Mouse (Mus musculus): ENCODE measurements around the gene Immp2l. TPM values are rescaled to one million over a fixed set of nuclear protein-coding genes. Genes with fewer than 3 reads are reported as not detected.
A peak's percentile ranks its signal among the peaks of the same experiment; 100 is the strongest.

Gene Immp2l
- polyA plus RNA-seq, 1 experiment from 2014 or later, result 6.9 TPM

DNA sequence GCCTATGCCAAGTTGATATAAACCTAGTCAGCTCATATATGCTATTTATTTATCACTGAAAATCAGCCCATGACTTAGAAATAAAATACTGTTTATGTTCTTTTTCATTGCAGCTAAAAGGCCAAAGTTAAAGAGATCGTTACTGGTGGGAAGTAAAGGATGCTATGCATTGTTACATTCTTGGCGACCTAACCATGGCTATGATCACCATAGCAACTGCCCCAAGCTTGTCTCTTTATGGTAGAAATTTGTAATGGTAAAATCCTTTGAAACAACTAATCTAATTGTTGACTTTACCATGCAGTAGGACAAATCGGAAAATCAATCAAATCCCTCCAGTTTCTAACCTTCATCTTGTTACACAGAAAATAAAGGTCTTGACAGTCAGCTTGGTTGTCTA is 644.4 kb downstream of the Immp2l start:
- no peak overlapping the region for H3K9ac ChIP-seq (replicated peaks; ENCODE audit: low read depth, low read length)
- ATAC-seq, result no peak
- H3K9me3 ChIP-seq (ENCODE audit: control insufficient read depth, low read length), result no peaks in the 10 kb centered on the region
- 31% methylated on average over 3 of the region's 3 CpGs for WGBS
- no peaks in the 10 kb centered on the region for H3K27me3 ChIP-seq (replicated peaks; ENCODE audit: control insufficient read depth, insufficient read depth, low read length)
- H3K4me1 ChIP-seq (replicated peaks; ENCODE audit: control insufficient read depth, insufficient read depth, low read length), result no peaks in the 10 kb centered on the region
- H3K4me3 ChIP-seq (replicated peaks; ENCODE audit: low read length), result no peak overlapping the region
- H3K4me2 ChIP-seq (ENCODE audit: low read length), result no peak overlapping the region
- no peak overlapping the region for H3K27ac ChIP-seq (ENCODE audit: low read length)
- H3K36me3 ChIP-seq (ENCODE audit: control insufficient read depth, insufficient read depth), result no peaks in the 10 kb centered on the region

DNA sequence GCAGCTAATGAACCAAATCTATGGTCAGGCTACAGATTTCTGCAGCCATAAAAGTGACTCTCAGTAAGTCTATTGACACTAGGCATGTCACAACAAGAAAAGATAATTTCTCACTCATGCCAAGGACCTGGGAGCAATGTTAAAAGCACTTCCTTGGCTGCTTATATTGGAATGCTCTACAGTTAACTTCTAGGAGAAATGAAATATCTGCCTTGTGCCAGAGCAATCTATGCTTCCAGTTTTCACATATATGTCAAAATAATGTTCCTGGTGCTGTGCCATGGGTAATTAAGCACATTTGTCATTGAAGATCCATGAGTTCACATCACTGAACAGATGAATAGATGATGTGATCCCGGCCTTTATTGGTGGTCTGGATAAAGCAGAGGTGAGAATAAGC is 645.6 kb downstream of the Immp2l start:
- WGBS, result 73% methylated on average over 1 of the region's 1 CpGs

DNA sequence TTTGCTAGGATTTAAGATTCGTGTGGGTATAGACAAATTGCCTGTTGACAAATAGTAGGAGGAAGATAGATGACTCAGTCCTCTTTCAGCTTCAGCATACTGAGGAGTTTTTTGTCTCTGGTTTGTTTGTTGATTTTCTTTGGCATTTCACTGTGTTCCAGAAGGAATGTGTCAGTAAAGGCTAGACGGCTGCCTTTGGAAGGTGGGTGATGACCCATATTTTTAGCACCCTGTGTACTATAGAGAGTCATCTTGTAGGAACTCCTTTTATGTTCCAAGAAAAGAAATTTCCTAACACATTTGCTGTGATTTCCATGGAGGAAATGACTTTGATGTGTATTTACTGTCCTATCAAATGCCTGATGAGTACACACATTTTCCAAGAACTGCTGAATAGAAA is 651.0 kb downstream of the Immp2l start:
- WGBS, result 79% methylated on average over 2 of the region's 2 CpGs
- H3K4me2 ChIP-seq (ENCODE audit: low read length), result no peak overlapping the region
- H3K36me3 ChIP-seq (ENCODE audit: control insufficient read depth, insufficient read depth), result no peaks in the 10 kb centered on the region
- H3K9me3 ChIP-seq (ENCODE audit: control insufficient read depth, low read length), result no peaks in the 10 kb centered on the region
- no peak for ATAC-seq
- H3K4me3 ChIP-seq (replicated peaks; ENCODE audit: low read length), result no peak overlapping the region
- H3K9ac ChIP-seq (replicated peaks; ENCODE audit: low read depth, low read length), result no peak overlapping the region
- no peaks in the 10 kb centered on the region for H3K4me1 ChIP-seq (replicated peaks; ENCODE audit: control insufficient read depth, insufficient read depth, low read length)
- no peak overlapping the region for H3K27ac ChIP-seq (ENCODE audit: low read length)
- no peaks in the 10 kb centered on the region for H3K27me3 ChIP-seq (replicated peaks; ENCODE audit: control insufficient read depth, insufficient read depth, low read length)

More for the DNA sequence above, 645.6 kb downstream of the Immp2l start:
- Histone ChIP-seq H3K9me3 (ENCODE audit: control insufficient read depth, low read length) (no peaks in the 10 kb centered on the region), H3K27me3 (replicated peaks; ENCODE audit: control insufficient read depth, insufficient read depth, low read length) (no peaks in the 10 kb centered on the region), H3K4me2 (ENCODE audit: low read length) (no peak overlapping the region), H3K4me1 (replicated peaks; ENCODE audit: control insufficient read depth, insufficient read depth, low read length) (no peaks in the 10 kb centered on the region), H3K4me3 (replicated peaks; ENCODE audit: low read length) (no peak overlapping the region), H3K27ac (ENCODE audit: low read length) (no peak overlapping the region), H3K36me3 (ENCODE audit: control insufficient read depth, insufficient read depth) (no peaks in the 10 kb centered on the region), H3K9ac (replicated peaks; ENCODE audit: low read depth, low read length) (no peak overlapping the region)
- no peak for ATAC-seq

DNA sequence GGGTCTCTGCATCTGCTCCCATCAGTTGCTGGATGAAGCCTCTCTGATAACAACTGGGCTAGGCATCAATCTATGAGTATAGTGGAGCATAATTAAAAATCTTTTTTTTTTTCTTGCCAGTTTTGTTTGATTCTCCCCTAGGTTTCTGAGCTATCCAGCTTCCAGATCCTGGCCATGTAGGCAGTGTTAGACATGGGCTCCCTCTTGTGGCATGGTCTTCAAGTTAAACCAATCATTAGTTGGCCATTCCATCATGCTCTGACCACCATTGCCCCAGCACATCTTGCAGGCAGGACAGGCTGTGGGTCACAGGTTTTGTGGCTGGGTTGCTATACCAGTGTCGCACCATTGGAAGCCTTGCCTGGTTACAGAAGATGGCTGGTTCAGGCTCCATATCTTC is 656.3 kb downstream of the Immp2l start:
- no peak for ATAC-seq
- Histone ChIP-seq H3K4me2 (ENCODE audit: low read length) (no peak overlapping the region), H3K4me1 (replicated peaks; ENCODE audit: control insufficient read depth, insufficient read depth, low read length) (no peaks in the 10 kb centered on the region), H3K4me3 (replicated peaks; ENCODE audit: low read length) (no peak overlapping the region), H3K9ac (replicated peaks; ENCODE audit: low read depth, low read length) (no peak overlapping the region), H3K27ac (ENCODE audit: low read length) (no peak overlapping the region), H3K36me3 (ENCODE audit: control insufficient read depth, insufficient read depth) (no peaks in the 10 kb centered on the region), H3K27me3 (replicated peaks; ENCODE audit: control insufficient read depth, insufficient read depth, low read length) (no peaks in the 10 kb centered on the region), H3K9me3 (ENCODE audit: control insufficient read depth, low read length) (no peaks in the 10 kb centered on the region)
- 96% methylated on average over 1 of the region's 1 CpGs for WGBS

DNA sequence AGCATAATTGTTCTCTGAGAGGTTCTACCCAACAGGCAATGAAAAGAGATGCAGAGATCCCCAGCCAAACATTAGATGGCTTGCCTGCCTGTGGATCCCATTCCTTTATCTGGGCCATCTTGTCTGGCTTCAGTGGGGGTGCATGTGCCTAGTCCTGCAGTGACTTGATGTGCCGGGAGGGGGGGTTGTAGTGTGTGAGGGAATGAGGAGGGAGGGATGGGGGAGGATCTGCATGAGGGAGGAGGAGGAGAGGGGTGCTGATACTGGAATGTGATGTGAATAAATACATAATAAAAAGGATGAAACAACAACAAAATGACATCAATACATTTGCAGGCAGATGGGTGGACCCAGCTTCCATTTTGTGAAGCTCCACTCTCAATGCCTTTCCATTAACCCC is 658.3 kb downstream of the Immp2l start:
- H3K4me1 ChIP-seq (replicated peaks; ENCODE audit: control insufficient read depth, insufficient read depth, low read length), result no peaks in the 10 kb centered on the region
- no peaks in the 10 kb centered on the region for H3K9me3 ChIP-seq (ENCODE audit: control insufficient read depth, low read length)
- H3K36me3 ChIP-seq (ENCODE audit: control insufficient read depth, insufficient read depth), result no peaks in the 10 kb centered on the region
- peak; percentile 50; the same call in 1 of the 2 replicates for ATAC-seq
- H3K27me3 ChIP-seq (replicated peaks; ENCODE audit: control insufficient read depth, insufficient read depth, low read length), result no peaks in the 10 kb centered on the region
- H3K4me2 ChIP-seq (ENCODE audit: low read length), result no peak overlapping the region
- WGBS, result 70% methylated on average over 1 of the region's 1 CpGs
- H3K9ac ChIP-seq (replicated peaks; ENCODE audit: low read depth, low read length), result no peak overlapping the region
- H3K4me3 ChIP-seq (replicated peaks; ENCODE audit: low read length), result no peak overlapping the region
- H3K27ac ChIP-seq (ENCODE audit: low read length), result no peak overlapping the region

DNA sequence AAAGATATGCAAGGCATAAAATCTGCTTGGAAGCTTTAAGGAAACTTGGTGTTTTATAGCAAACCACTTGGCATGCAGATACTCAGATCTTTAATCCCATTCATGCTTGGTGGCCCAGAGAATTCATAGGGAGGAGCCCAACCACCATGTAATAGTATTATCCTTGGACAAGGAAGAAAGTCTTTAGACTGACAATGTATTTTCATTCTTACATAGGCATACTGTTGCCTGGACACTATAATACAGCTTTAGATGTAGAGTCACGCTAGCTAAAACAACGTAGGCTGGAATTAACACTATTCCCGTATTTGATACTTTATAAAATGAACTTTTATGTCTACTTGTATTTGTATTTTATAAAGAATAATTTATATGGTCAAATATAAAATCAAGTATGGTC is 665.9 kb downstream of the Immp2l start:
- Histone ChIP-seq H3K9me3 (ENCODE audit: control insufficient read depth, low read length) (no peaks in the 10 kb centered on the region), H3K36me3 (ENCODE audit: control insufficient read depth, insufficient read depth) (no peaks in the 10 kb centered on the region), H3K27ac (ENCODE audit: low read length) (no peak overlapping the region), H3K9ac (replicated peaks; ENCODE audit: low read depth, low read length) (no peak overlapping the region), H3K27me3 (replicated peaks; ENCODE audit: control insufficient read depth, insufficient read depth, low read length) (no peaks in the 10 kb centered on the region), H3K4me3 (replicated peaks; ENCODE audit: low read length) (no peak overlapping the region), H3K4me2 (ENCODE audit: low read length) (no peak overlapping the region), H3K4me1 (replicated peaks; ENCODE audit: control insufficient read depth, insufficient read depth, low read length) (no peaks in the 10 kb centered on the region)
- no peak for ATAC-seq
- 83% methylated on average over 3 of the region's 3 CpGs for WGBS

DNA sequence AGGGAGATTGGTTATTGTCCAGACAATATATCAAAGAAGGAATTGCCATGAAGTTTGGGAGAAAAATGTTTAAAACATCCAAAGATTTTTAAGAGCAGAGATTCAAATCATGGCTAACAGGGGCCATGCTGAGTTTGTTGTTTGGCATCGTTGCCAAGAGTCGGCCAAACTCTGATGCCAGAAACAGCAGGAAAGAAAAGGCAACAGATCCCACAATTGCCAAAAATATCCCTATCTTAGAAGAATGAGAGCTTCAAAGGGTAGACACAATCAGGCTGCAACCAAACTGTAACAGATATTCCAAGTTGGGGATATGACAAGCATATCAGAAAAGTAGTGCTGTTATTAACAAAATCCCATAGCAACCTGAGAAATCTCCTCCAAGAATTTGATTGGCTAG is 686.7 kb downstream of the Immp2l start:
- Histone ChIP-seq H3K27me3 (replicated peaks; ENCODE audit: control insufficient read depth, insufficient read depth, low read length) (no peaks in the 10 kb centered on the region), H3K4me3 (replicated peaks; ENCODE audit: low read length) (no peak overlapping the region), H3K9ac (replicated peaks; ENCODE audit: low read depth, low read length) (no peak overlapping the region), H3K27ac (ENCODE audit: low read length) (no peak overlapping the region), H3K4me2 (ENCODE audit: low read length) (no peak overlapping the region), H3K9me3 (ENCODE audit: control insufficient read depth, low read length) (no peaks in the 10 kb centered on the region), H3K36me3 (ENCODE audit: control insufficient read depth, insufficient read depth) (no peaks in the 10 kb centered on the region), H3K4me1 (replicated peaks; ENCODE audit: control insufficient read depth, insufficient read depth, low read length) (no peaks in the 10 kb centered on the region)
- WGBS, result 80% methylated on average over 2 of the region's 2 CpGs
- no peak for ATAC-seq

DNA sequence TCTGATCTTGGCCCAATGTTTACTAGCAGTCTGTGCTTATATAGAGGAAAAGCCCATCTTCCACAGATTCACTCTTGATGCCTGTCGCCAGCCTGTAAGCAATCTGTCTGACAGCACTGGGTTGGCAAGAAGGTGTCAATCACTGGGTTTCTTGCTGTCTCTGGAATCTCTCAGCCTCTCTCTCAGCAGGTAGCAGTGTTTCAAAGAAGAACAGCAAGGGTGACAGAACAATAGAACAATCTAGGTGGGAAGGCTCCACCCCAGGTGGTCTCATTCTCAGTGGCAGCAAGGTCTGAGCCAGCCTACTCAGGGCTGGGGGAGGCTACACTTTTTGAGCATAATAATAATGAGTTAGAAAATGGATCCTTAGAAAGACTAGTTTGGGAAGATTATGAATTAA is 693.1 kb downstream of the Immp2l start:
- Histone ChIP-seq H3K4me2 (ENCODE audit: low read length) (no peak overlapping the region), H3K36me3 (ENCODE audit: control insufficient read depth, insufficient read depth) (no peaks in the 10 kb centered on the region), H3K4me3 (replicated peaks; ENCODE audit: low read length) (no peak overlapping the region), H3K9me3 (ENCODE audit: control insufficient read depth, low read length) (peaks cover 5% of the 10 kb centered on the region; the same call in 1 of the 2 replicates), H3K4me1 (replicated peaks; ENCODE audit: control insufficient read depth, insufficient read depth, low read length) (no peaks in the 10 kb centered on the region), H3K27ac (ENCODE audit: low read length) (no peak overlapping the region), H3K9ac (replicated peaks; ENCODE audit: low read depth, low read length) (no peak overlapping the region), H3K27me3 (replicated peaks; ENCODE audit: control insufficient read depth, insufficient read depth, low read length) (no peaks in the 10 kb centered on the region)
- ATAC-seq, result peak; percentile 33; the same call in 1 of the 2 replicates
- WGBS, result 19% methylated on average over 1 of the region's 1 CpGs

DNA sequence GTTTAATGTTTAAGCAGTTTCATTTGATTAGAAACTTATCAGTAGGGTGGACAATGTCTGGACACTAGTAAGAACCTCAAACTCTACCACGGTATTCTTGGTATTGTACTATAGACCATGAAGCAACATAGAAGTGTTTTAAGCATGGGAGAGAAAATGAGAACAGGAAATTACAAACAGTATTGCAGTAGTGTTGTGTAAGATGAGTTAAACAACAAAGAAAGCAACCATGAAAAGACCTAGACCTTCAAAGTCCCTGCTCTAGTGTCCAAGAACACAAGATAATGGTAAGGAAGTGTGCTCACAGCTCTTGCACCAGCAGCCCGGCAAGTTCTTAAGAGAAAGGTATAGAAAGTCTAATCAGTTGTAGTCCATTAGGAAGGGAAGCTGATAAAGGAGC is 700.7 kb downstream of the Immp2l start:
- no peaks in the 10 kb centered on the region for H3K36me3 ChIP-seq (ENCODE audit: control insufficient read depth, insufficient read depth)
- no peaks in the 10 kb centered on the region for H3K27me3 ChIP-seq (replicated peaks; ENCODE audit: control insufficient read depth, insufficient read depth, low read length)
- H3K4me3 ChIP-seq (replicated peaks; ENCODE audit: low read length), result no peak overlapping the region
- no peak overlapping the region for H3K4me2 ChIP-seq (ENCODE audit: low read length)
- no peaks in the 10 kb centered on the region for H3K9me3 ChIP-seq (ENCODE audit: control insufficient read depth, low read length)
- no peak overlapping the region for H3K9ac ChIP-seq (replicated peaks; ENCODE audit: low read depth, low read length)
- no peak for ATAC-seq
- WGBS, result 90% methylated on average over 2 of the region's 2 CpGs
- no peak overlapping the region for H3K27ac ChIP-seq (ENCODE audit: low read length)
- H3K4me1 ChIP-seq (replicated peaks; ENCODE audit: control insufficient read depth, insufficient read depth, low read length), result peaks cover 16% of the 10 kb centered on the region

DNA sequence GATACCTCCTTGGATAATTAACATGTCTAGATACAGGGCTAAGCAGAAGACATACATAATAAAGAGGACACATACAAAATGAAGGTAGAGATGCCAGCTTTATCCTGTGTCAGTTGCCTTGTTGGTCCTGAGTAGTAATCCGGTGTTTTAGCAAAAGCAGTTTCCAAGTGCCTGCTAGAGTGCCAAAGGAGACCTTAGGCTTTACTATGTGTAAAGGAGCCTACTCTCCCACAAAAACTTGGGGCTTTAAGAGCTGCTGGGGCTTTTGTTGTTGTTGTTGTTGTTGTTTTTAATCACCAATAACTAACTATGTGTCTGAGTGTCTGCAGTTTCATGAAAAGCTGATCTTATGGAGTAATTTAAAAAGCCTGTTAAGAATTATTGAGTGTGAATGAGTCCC is 702.8 kb downstream of the Immp2l start:
- H3K9ac ChIP-seq (replicated peaks; ENCODE audit: low read depth, low read length), result no peak overlapping the region
- H3K36me3 ChIP-seq (ENCODE audit: control insufficient read depth, insufficient read depth), result no peaks in the 10 kb centered on the region
- ATAC-seq, result peak; percentile 43
- no peaks in the 10 kb centered on the region for H3K9me3 ChIP-seq (ENCODE audit: control insufficient read depth, low read length)
- H3K4me2 ChIP-seq (ENCODE audit: low read length), result no peak overlapping the region
- peaks cover 16% of the 10 kb centered on the region for H3K4me1 ChIP-seq (replicated peaks; ENCODE audit: control insufficient read depth, insufficient read depth, low read length)
- 31% methylated on average over 1 of the region's 1 CpGs for WGBS
- 0 out of 2 replicates have a peak overlapping the region, but pooled peaks have one; percentile 3 for H3K27ac ChIP-seq (ENCODE audit: low read length)
- H3K4me3 ChIP-seq (replicated peaks; ENCODE audit: low read length), result no peak overlapping the region
- no peaks in the 10 kb centered on the region for H3K27me3 ChIP-seq (replicated peaks; ENCODE audit: control insufficient read depth, insufficient read depth, low read length)
